Mouse (Mus musculus): Measurements from ENCODE around the gene Clcn3. TPM values are rescaled to one million over a fixed set of nuclear protein-coding genes. Genes with fewer than 3 reads are reported as not detected.

Gene Clcn3
- polyA plus RNA-seq, 1 experiment from 2014 or later = 37.5 TPM

DNA sequence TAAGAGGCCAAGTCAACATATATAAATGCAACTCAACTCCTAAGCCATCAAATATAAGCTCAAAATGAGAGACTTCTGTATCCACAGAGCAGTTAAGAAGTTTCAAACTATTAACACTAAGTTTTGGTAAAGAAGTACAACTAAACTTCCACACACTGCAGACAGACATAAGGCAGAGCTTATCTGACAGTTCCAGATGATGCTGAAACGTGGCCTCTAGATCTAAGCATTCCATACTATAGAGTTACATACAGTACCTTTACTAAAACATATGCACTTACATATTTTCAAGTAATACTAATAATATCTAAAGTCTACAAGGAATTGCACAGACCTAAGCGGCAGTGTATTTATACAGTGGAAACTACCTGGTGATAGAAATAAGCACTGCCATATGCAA is 8.3 kb downstream of the Clcn3 start:
- Histone ChIP-seq H3K4me1 (replicated peaks) (peaks cover 83% of the 10 kb centered on the region), H3K36me3 (replicated peaks) (peaks cover 6% of the 10 kb centered on the region; the same call in 1 of the 2 replicates), H3K27ac (replicated peaks) (peak overlapping the region; percentile 85), H3K4me2 (peak overlapping the region; percentile 57), H3K4me3 (replicated peaks) (peak overlapping the region; percentile 21), H3K9me3 (replicated peaks) (no peaks in the 10 kb centered on the region), H3K27me3 (no peaks in the 10 kb centered on the region), H3K9ac (no peak overlapping the region)
- ATAC-seq (ENCODE audit: insufficient read depth) = peak; percentile 84
- WGBS (ENCODE audit: insufficient replicate concordance) = 21% methylated on average over 2 of the region's 2 CpGs

DNA sequence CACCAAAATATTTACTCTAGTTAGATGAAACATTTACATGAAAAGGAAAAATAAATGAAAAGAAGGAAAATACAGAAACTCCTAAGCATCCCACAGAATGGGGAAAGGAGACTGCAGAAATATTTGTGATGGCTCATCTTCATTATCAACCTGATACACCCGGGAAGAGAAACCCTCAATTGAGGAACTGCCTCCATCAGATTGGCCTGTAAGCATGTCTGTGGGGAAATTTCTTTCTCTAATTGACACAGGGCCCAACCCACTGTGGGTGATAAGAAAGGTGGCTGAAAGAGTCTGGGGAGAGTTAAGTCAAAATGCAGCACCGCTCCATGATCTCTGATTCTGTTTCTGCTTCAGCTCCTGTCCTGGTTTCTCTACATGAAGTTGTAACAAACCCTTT is 9.7 kb downstream of the Clcn3 start:
- Histone ChIP-seq H3K4me3 (replicated peaks) (peak overlapping the region; percentile 20), H3K4me1 (replicated peaks) (peaks cover 83% of the 10 kb centered on the region)

DNA sequence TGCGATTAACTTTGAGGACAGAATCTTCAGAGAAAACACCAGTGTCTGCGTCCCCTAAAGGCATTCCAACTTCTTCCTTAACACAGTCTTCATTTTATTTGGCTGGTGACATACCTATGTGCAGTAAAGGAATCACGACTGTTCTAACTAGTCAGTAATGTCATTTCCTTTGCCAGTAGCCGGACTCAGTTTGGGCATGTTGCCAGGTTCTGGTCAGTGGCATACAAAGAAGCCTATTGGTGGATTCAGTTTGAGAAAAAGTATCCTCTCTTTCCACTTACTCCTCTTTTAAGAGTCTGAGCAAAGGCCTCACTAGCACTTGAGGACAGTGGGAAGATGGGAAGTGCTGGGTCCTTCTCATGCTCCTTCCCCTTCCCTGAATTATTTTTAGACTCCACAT is 11.3 kb downstream of the Clcn3 start:
- peak overlapping the region; percentile 57; the same call in 1 of the 2 replicates for H3K4me2 ChIP-seq
- peaks cover 6% of the 10 kb centered on the region; the same call in 1 of the 2 replicates for H3K36me3 ChIP-seq (replicated peaks)
- WGBS (ENCODE audit: insufficient replicate concordance) = 71% methylated on average over 4 of the region's 4 CpGs
- H3K4me1 ChIP-seq (replicated peaks) = peaks cover 85% of the 10 kb centered on the region
- H3K4me3 ChIP-seq (replicated peaks) = no peak overlapping the region
- H3K9ac ChIP-seq = no peak overlapping the region
- no peaks in the 10 kb centered on the region for H3K9me3 ChIP-seq (replicated peaks)
- H3K27ac ChIP-seq (replicated peaks) = peak overlapping the region; percentile 85
- no peaks in the 10 kb centered on the region for H3K27me3 ChIP-seq
- ATAC-seq (ENCODE audit: insufficient read depth) = no peak

More for the DNA sequence above, 9.7 kb downstream of the Clcn3 start:
- H3K9ac ChIP-seq = peak overlapping the region; percentile 34; the same call in 1 of the 2 replicates
- peak overlapping the region; percentile 85 for H3K27ac ChIP-seq (replicated peaks)
- H3K36me3 ChIP-seq (replicated peaks) = peaks cover 6% of the 10 kb centered on the region; the same call in 1 of the 2 replicates
- WGBS (ENCODE audit: insufficient replicate concordance) = 13% methylated on average over 2 of the region's 2 CpGs
- ATAC-seq (ENCODE audit: insufficient read depth) = peak; percentile 85
- no peaks in the 10 kb centered on the region for H3K9me3 ChIP-seq (replicated peaks)
- peak overlapping the region; percentile 57 for H3K4me2 ChIP-seq
- H3K27me3 ChIP-seq = no peaks in the 10 kb centered on the region

- Histone ChIP-seq H3K4me1 (replicated peaks) (peaks cover 85% of the 10 kb centered on the region), H3K36me3 (replicated peaks) (peaks cover 6% of the 10 kb centered on the region; the same call in 1 of the 2 replicates)
- peak; percentile 29; the same call in 1 of the 2 replicates for ATAC-seq (ENCODE audit: insufficient read depth)
Observed at GRCm38 (mm10) chr8:60969091-60969490, 14.0 kb downstream of the Clcn3 start.

GRCm38 (mm10) chr8:60965741-60966140 is 17.4 kb downstream of the Clcn3 start:
- H3K36me3 ChIP-seq (replicated peaks) = 0 out of 2 replicates have a peak, but pooled peaks cover 3% of the 10 kb centered on the region

More at GRCm38 (mm10) chr8:60969091-60969490, 14.0 kb downstream of the Clcn3 start:
- H3K9ac ChIP-seq = peak overlapping the region; percentile 26; the same call in 1 of the 2 replicates
- H3K9me3 ChIP-seq (replicated peaks) = no peaks in the 10 kb centered on the region
- no peaks in the 10 kb centered on the region for H3K27me3 ChIP-seq
- H3K27ac ChIP-seq (replicated peaks) = peak overlapping the region; percentile 77
- H3K4me2 ChIP-seq = peak overlapping the region; percentile 56
- 28% methylated on average over 2 of the region's 2 CpGs for WGBS (ENCODE audit: insufficient replicate concordance)
- no peak overlapping the region for H3K4me3 ChIP-seq (replicated peaks)

GRCm38 (mm10) chr8:60965306-60965705 is 17.8 kb downstream of the Clcn3 start:
- Histone ChIP-seq H3K27me3 (no peaks in the 10 kb centered on the region), H3K9me3 (replicated peaks) (no peaks in the 10 kb centered on the region), H3K4me1 (replicated peaks) (peaks cover 69% of the 10 kb centered on the region), H3K9ac (no peak overlapping the region), H3K4me3 (replicated peaks) (no peak overlapping the region), H3K4me2 (peak overlapping the region; percentile 23), H3K27ac (replicated peaks) (0 out of 2 replicates have a peak overlapping the region, but pooled peaks have one; percentile 19), H3K36me3 (replicated peaks) (0 out of 2 replicates have a peak, but pooled peaks cover 3% of the 10 kb centered on the region)
- 23% methylated on average over 6 of the region's 6 CpGs for WGBS (ENCODE audit: insufficient replicate concordance)
- ATAC-seq (ENCODE audit: insufficient read depth) = no peak

More at GRCm38 (mm10) chr8:60965741-60966140, 17.4 kb downstream of the Clcn3 start:
- Histone ChIP-seq H3K9me3 (replicated peaks) (no peaks in the 10 kb centered on the region), H3K4me3 (replicated peaks) (no peak overlapping the region), H3K9ac (no peak overlapping the region), H3K4me1 (replicated peaks) (peaks cover 71% of the 10 kb centered on the region), H3K4me2 (peak overlapping the region; percentile 23), H3K27me3 (no peaks in the 10 kb centered on the region), H3K27ac (replicated peaks) (peak overlapping the region; percentile 25; the same call in 1 of the 2 replicates)
- ATAC-seq (ENCODE audit: insufficient read depth) = no peak
- WGBS (ENCODE audit: insufficient replicate concordance) = 52% methylated on average over 3 of the region's 3 CpGs

- H3K27ac ChIP-seq (replicated peaks) = 0 out of 2 replicates have a peak overlapping the region, but pooled peaks have one; percentile 29
- no peak overlapping the region for H3K4me2 ChIP-seq
- ATAC-seq (ENCODE audit: insufficient read depth) = no peak
- H3K4me3 ChIP-seq (replicated peaks) = no peak overlapping the region
- 0 out of 2 replicates have a peak, but pooled peaks cover 3% of the 10 kb centered on the region for H3K36me3 ChIP-seq (replicated peaks)
- H3K9me3 ChIP-seq (replicated peaks) = no peaks in the 10 kb centered on the region
- peaks cover 63% of the 10 kb centered on the region for H3K4me1 ChIP-seq (replicated peaks)
- no peaks in the 10 kb centered on the region for H3K27me3 ChIP-seq
- 69% methylated on average over 4 of the region's 4 CpGs for WGBS (ENCODE audit: insufficient replicate concordance)
- no peak overlapping the region for H3K9ac ChIP-seq
Observed at GRCm38 (mm10) chr8:60964518-60964917, 18.6 kb downstream of the Clcn3 start.

DNA sequence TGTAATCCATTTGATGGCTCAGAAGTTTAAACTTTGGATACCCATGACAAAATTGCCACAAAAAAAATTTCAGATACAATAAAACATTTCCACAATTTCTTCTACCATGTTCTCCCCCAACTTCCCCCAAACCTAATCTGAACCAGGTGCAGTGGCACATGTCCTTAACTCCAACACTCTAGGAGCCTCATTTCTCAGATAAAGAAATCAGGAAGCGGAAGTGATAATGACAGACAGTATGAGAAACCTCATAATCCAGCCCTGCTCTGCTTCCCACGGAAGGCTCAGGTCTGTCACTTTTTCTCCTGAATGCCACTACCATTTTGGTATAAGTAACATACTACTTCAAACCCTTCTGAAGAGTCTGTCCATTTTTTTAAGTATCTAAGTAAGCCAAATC is 19.2 kb downstream of the Clcn3 start:
- H3K27me3 ChIP-seq = no peaks in the 10 kb centered on the region
- no peak overlapping the region for H3K9ac ChIP-seq
- no peak overlapping the region for H3K27ac ChIP-seq (replicated peaks)
- 20% methylated on average over 2 of the region's 2 CpGs for WGBS (ENCODE audit: insufficient replicate concordance)
- H3K4me3 ChIP-seq (replicated peaks) = no peak overlapping the region
- no peak overlapping the region for H3K4me2 ChIP-seq
- no peak for ATAC-seq (ENCODE audit: insufficient read depth)
- H3K4me1 ChIP-seq (replicated peaks) = peaks cover 57% of the 10 kb centered on the region
- H3K36me3 ChIP-seq (replicated peaks) = 0 out of 2 replicates have a peak, but pooled peaks cover 3% of the 10 kb centered on the region
- H3K9me3 ChIP-seq (replicated peaks) = no peaks in the 10 kb centered on the region

GRCm38 (mm10) chr8:60962763-60963162 is 20.3 kb downstream of the Clcn3 start:
- WGBS (ENCODE audit: insufficient replicate concordance) = 73% methylated on average over 3 of the region's 3 CpGs
- no peak overlapping the region for H3K9ac ChIP-seq
- no peaks in the 10 kb centered on the region for H3K27me3 ChIP-seq
- H3K9me3 ChIP-seq (replicated peaks) = no peaks in the 10 kb centered on the region
- peaks cover 55% of the 10 kb centered on the region for H3K4me1 ChIP-seq (replicated peaks)
- no peak for ATAC-seq (ENCODE audit: insufficient read depth)
- H3K4me2 ChIP-seq = no peak overlapping the region
- H3K4me3 ChIP-seq (replicated peaks) = no peak overlapping the region
- no peak overlapping the region for H3K27ac ChIP-seq (replicated peaks)
- H3K36me3 ChIP-seq (replicated peaks) = 0 out of 2 replicates have a peak, but pooled peaks cover 3% of the 10 kb centered on the region

- Histone ChIP-seq H3K27ac (replicated peaks) (peak overlapping the region; percentile 96), H3K9ac (peak overlapping the region; percentile 51), H3K4me2 (peak overlapping the region; percentile 62), H3K9me3 (replicated peaks) (no peaks in the 10 kb centered on the region), H3K36me3 (replicated peaks) (no peaks in the 10 kb centered on the region), H3K4me3 (replicated peaks) (peak overlapping the region; percentile 22), H3K27me3 (no peaks in the 10 kb centered on the region), H3K4me1 (replicated peaks) (peaks cover 45% of the 10 kb centered on the region)
- 16% methylated on average over 7 of the region's 7 CpGs for WGBS (ENCODE audit: insufficient replicate concordance)
- ATAC-seq (ENCODE audit: insufficient read depth) = peak; percentile 70
Observed at GRCm38 (mm10) chr8:60956847-60957246, 26.3 kb downstream of the Clcn3 start.

DNA sequence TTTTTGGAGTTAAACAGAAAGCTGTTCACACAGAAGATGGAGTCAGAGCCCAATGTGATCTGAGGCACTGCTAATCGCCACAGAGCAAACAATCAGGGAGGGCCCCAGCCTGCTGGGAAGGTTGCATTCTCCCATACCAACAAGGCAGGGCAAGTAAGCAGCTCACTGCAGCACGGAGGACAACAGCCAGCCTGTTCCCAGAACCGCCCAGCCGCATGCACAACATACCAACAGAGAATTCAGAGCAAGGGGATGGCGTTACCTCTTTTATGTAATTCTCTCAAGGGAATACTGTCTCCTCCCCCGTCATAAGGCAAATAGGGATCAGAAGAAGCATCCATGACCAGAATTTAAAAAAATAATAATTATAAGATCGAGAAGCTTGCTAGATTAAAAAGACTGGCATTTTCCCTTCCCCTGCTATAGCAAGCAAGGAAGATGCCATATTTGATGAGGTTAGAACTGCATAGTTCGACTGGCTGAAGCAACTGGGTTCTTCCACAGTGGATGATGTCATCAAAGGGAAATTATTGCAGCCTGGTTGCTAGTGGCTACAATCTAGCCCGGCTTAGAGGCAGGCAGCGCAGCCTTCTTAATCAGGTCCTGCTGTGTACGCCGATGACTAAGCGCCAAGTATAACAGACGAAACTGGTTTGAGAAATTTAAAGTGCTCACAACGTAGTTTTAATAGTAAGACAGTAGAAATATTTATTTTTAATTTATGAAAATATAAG is 28.7 kb downstream of the Clcn3 start:
- H3K4me1 ChIP-seq (replicated peaks) = peaks cover 60% of the 10 kb centered on the region
- peak; percentile 91 for ATAC-seq (ENCODE audit: insufficient read depth)
- H3K4me3 ChIP-seq (replicated peaks) = peak overlapping the region; percentile 61
- H3K36me3 ChIP-seq (replicated peaks) = no peaks in the 10 kb centered on the region
- H3K9me3 ChIP-seq (replicated peaks) = no peaks in the 10 kb centered on the region
- H3K4me2 ChIP-seq = peak overlapping the region; percentile 71
- H3K27me3 ChIP-seq = no peaks in the 10 kb centered on the region
- H3K9ac ChIP-seq = peak overlapping the region; percentile 62
- WGBS (ENCODE audit: insufficient replicate concordance) = 4% methylated on average over 15 of the region's 15 CpGs
- peak overlapping the region; percentile 98 for H3K27ac ChIP-seq (replicated peaks)

All from liver, embryonic 15.5 days (tissue).